Comparison of ENCODE assay signal across 13 mouse cellular contexts in genomic region chr15:85172054-85172453, GRCm38 (mm10). TPM values are rescaled to one million over a fixed set of nuclear protein-coding genes. Genes with fewer than 3 reads are reported as not detected.
A peak's percentile ranks its signal among the peaks of the same experiment; 100 is the strongest.
DNase-seq lines count a peak whose midpoint lies in the region; ATAC-seq lines count a peak whose summit lies in the region.
"Had no signal": no experiment of that assay in that cellular context is flagged by ENCODE, and none has a peak within 500 bp of the region (broad histone marks: within the 10 kb centered on the region; RNA-seq: fewer than 3 reads in every experiment).

No protein-coding gene starts in this region.

- H3K27me3 ChIP-seq in limb, embryonic 15.5 days, result no peaks in the 10 kb centered on the region

- no peaks in the 10 kb centered on the region for H3K9me3 ChIP-seq in limb, embryonic 15.5 days

- no peaks in the 10 kb centered on the region for H3K36me3 ChIP-seq in limb, embryonic 15.5 days

- 0 out of 2 replicates have a peak, but pooled peaks have one; percentile 22 for ATAC-seq in limb, embryonic 15.5 days (ENCODE audit: insufficient number of reproducible peaks, low FRiP score, low TSS enrichment, low read depth)

- no peak overlapping the region for H3K4me3 ChIP-seq in limb, embryonic 15.5 days

- H3K4me1 ChIP-seq in limb, embryonic 15.5 days, result peaks cover 15% of the 10 kb centered on the region

- no peak overlapping the region for H3K9ac ChIP-seq in limb, embryonic 15.5 days
- H3K9ac ChIP-seq: liver, embryonic 14.5 days had no signal

- peak; percentile 65 for DNase-seq in urinary bladder, postnatal 14 days (ENCODE audit: low spot score)
- DNase-seq in urinary bladder, adult 2 months (ENCODE audit: low spot score), result no peak
- peak; percentile 81 to 82 for DNase-seq in heart, adult 9 months (ENCODE audit: low spot score in 2 of 2)
- no peak for DNase-seq in thymus, postnatal 14 days
- DNase-seq in adrenal gland, adult (ENCODE audit: inconsistent age in 2 of 2, low spot score in 1 of 2), result no peak
- DNase-seq in layer of hippocampus, postnatal 25 days (ENCODE audit: extremely low spot score in 1 of 2, low spot score in 1 of 2), result no peak
- DNase-seq: adrenal gland, adult 2 months; cerebellum, adult 18-20 months; right cerebral cortex, adult 18-20 months; thymus, adult 18-20 months had no signal

- H3K27ac ChIP-seq in limb, embryonic 15.5 days, result 0 out of 2 replicates have a peak overlapping the region, but pooled peaks have one; percentile 22
- H3K27ac ChIP-seq: liver, embryonic 14.5 days had no signal

- no peak overlapping the region for H3K4me2 ChIP-seq in limb, embryonic 15.5 days

- 52% methylated on average over 2 of the region's 2 CpGs for WGBS in limb, embryonic 15.5 days

RNA-seq across cellular contexts. Expression of gene Fbln1, which starts 33.7 kb away (rescaled TPM):
- 489 and 829 TPM in 2 replicates for polyA plus RNA-seq in urinary bladder, adult 2 months (2012; rRNA removed)
- polyA plus RNA-seq in limb, embryonic 15.5 days (2015; fragmentation: Nextera tagmentation; extraction: Ambion mirVana), result 258 and 267 TPM in 2 replicates
- total RNA-seq in layer of hippocampus, postnatal 25 days (2021), result 10 to 100 TPM; 11.3 to 13.5 TPM

RNA-seq across cellular contexts. Expression of gene Ribc2, which starts 40.2 kb away (rescaled TPM):
- 0.63 and 0.83 TPM in 2 replicates for polyA plus RNA-seq in urinary bladder, adult 2 months (2012; rRNA removed)
- 0.36 and 0.42 TPM in 2 replicates for polyA plus RNA-seq in limb, embryonic 15.5 days (2015; fragmentation: Nextera tagmentation; extraction: Ambion mirVana)
- under 1 TPM in 1 of 2 experiments, not detected in 1; 0.52 TPM for total RNA-seq in layer of hippocampus, postnatal 25 days (2021)
- total RNA-seq: adrenal gland, adult 2 months had no signal
- polyA plus RNA-seq: adrenal gland, adult 2 months; heart, embryonic 14.5 days; liver, embryonic 14.5 days had no signal

RNA-seq across cellular contexts. Expression of gene Smc1b, which starts 40.3 kb away (rescaled TPM):
- 0.21 and 0.22 TPM in 2 replicates for polyA plus RNA-seq in urinary bladder, adult 2 months (2012; rRNA removed)
- 0.17 and 0.22 TPM in 2 replicates for polyA plus RNA-seq in limb, embryonic 15.5 days (2015; fragmentation: Nextera tagmentation; extraction: Ambion mirVana)
- total RNA-seq in layer of hippocampus, postnatal 25 days (2021), result under 1 TPM in 1 of 2 experiments, not detected in 1; 0.16 TPM
- total RNA-seq: adrenal gland, adult 2 months had no signal
- polyA plus RNA-seq: adrenal gland, adult 2 months had no signal

Comparison
In these comparisons a context has a peak if more than half of its experiments do, and no peak if none do; other contexts are left out.
1. DNase-seq: peak in urinary bladder, postnatal 14 days (single experiment) and heart, adult 9 months (2 of 2); none in urinary bladder, adult 2 months (single experiment), thymus, postnatal 14 days (single experiment), adrenal gland, adult (0 of 2) and layer of hippocampus, postnatal 25 days (0 of 2).